Mouse (Mus musculus) liver, postnatal 0 days (tissue): ENCODE data around the gene Baiap2l2.

ENCODE experiments used
- CTCF ChIP-seq: sonication (generic); IDR thresholded peaks from 2 replicates; pipeline ENCODE4 v1.5.1; 2016; ENCODE audit warnings: antibody characterized with exemption, low read depth
- EP300 ChIP-seq: IDR thresholded peaks from 2 replicates; pipeline ENCODE4 v1.6.1; 2016; ENCODE audit warnings: antibody characterized with exemption, low read depth, mild to moderate bottlenecking

GRCm38 (mm10) chr15:79329346-79329978, 44.1 kb upstream of the Baiap2l2 start:
- TF ChIP-seq CTCF (peak; percentile 45; the same call in 1 of the 2 replicates), EP300 (no peak)
